Mouse (Mus musculus) intestine, embryonic 14.5 days (tissue): ENCODE results near the gene Tspyl1. TPM values are rescaled to one million over a fixed set of nuclear protein-coding genes. Genes with fewer than 3 reads are reported as not detected.

ENCODE experiments used
- ATAC-seq: fragments of 200-750 bp; cut with Nextera tagmentation; replicated peaks from 2 replicates; pipeline ENCODE4 v1.8.0; 2017; ENCODE audit warnings: low read depth, moderate number of reproducible peaks, moderate TSS enrichment, moderate library complexity; ENCODE audit not compliant: low FRiP score, low TSS enrichment
- DNase-seq: peaks from one replicate; pipeline ENCODE4 v3.0.0-alpha.2; 2018; ENCODE audit warnings: low spot score
- H3K27ac ChIP-seq: fragments of 300-500 bp; sonication (generic); 2 replicates; pipeline ENCODE4 v1.5.1; 2014; ENCODE audit warnings: low read depth, mild to moderate bottlenecking, control low read depth
- H3K27me3 ChIP-seq: fragments of 300-500 bp; sonication (generic); replicated peaks from 2 replicates; pipeline ENCODE4 v1.6.1; 2014; ENCODE audit warnings: low read length, control low read depth; ENCODE audit not compliant: control insufficient read depth, insufficient read depth
- H3K36me3 ChIP-seq: fragments of 300-500 bp; sonication (generic); 2 replicates; pipeline ENCODE4 v1.6.1; 2014; ENCODE audit warnings: low read length, control low read depth; ENCODE audit not compliant: control insufficient read depth, insufficient read depth
- H3K4me1 ChIP-seq: fragments of 300-500 bp; sonication (generic); replicated peaks from 2 replicates; pipeline ENCODE4 v1.6.1; 2014; ENCODE audit warnings: low read length, control low read depth, mixed read lengths; ENCODE audit not compliant: control insufficient read depth, insufficient read depth
- H3K4me2 ChIP-seq: fragments of 300-500 bp; sonication (generic); 2 replicates; pipeline ENCODE4 v1.6.1; 2014; ENCODE audit warnings: low read length
- H3K4me3 ChIP-seq: fragments of 300-500 bp; sonication (generic); 2 replicates; pipeline ENCODE4 v1.5.1; 2014; ENCODE audit warnings: low read depth, low read length, control low read depth, mixed read lengths
- H3K9ac ChIP-seq: fragments of 300-500 bp; sonication (generic); 2 replicates; pipeline ENCODE4 v1.6.1; 2014; ENCODE audit warnings: mild to moderate bottlenecking, low read length
- H3K9me3 ChIP-seq: fragments of 300-500 bp; sonication (generic); 2 replicates; pipeline ENCODE4 v1.6.1; 2016; ENCODE audit warnings: low read length, control low read depth; ENCODE audit not compliant: control insufficient read depth
- WGBS: fragments of 180-500 bp; shearing (Covaris S2); extraction: QIAGEN DNeasy Blood & Tissue Kit; methylation state at CpG from one replicate; pipeline ENCODE4 v1.1.7; 2014; 5-methylcytosine and 5-hydroxymethylcytosine counted together
- polyA plus RNA-seq: library from polyadenylated mRNA; unstranded; fragments of >200 nt; fragmentation: Nextera tagmentation; extraction: Ambion mirVana; gene quantifications from 2 replicates; pipeline ENCODE4 v1.2.1, GENCODE M21; 2014

Tspyl1 gene
- polyA plus RNA-seq: 41.1 and 48.3 TPM in 2 replicates

DNA sequence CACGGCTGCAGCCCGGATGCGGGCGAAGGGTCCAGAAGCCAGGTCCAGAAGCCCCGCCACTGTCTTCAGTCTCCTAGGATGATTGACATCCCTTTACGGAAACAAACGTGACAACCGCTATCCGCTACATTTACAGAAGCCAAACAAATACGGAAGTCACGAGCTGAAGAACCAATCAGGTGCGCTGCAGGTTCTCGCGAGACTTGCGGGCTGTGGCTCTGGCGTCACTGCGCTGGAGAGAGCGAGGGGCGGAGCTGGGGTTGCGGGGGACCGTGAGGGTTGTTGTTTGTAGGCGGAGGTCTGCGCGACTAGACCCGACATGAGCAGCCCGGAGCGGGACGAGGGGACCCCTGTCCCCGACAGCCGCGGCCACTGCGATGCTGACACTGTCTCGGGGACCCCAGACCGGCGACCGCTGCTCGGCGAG, at the start of gene Tspyl1:
TSS of gene Tspyl1 (plus strand) at position 229 of the 427 bp plus-strand sequence.
- Histone ChIP-seq H3K36me3 (peaks cover 4% of the 10 kb centered on the region; the same call in 1 of the 2 replicates), H3K27ac (peak within 1 kb of the TSS; percentile 75), H3K9ac (peak within 1 kb of the TSS; percentile 88), H3K9me3 (no peaks in the 10 kb centered on the region), H3K4me1 (peaks cover 18% of the 10 kb centered on the region), H3K4me2 (peak within 1 kb of the TSS; percentile 91), H3K4me3 (peak within 1 kb of the TSS; percentile 99), H3K27me3 (no peaks in the 10 kb centered on the region)
- peak; percentile 97 for ATAC-seq
- DNase-seq: peak; percentile 95
- WGBS: under 1% methylated on average over 38 of the region's 38 CpGs

DNA sequence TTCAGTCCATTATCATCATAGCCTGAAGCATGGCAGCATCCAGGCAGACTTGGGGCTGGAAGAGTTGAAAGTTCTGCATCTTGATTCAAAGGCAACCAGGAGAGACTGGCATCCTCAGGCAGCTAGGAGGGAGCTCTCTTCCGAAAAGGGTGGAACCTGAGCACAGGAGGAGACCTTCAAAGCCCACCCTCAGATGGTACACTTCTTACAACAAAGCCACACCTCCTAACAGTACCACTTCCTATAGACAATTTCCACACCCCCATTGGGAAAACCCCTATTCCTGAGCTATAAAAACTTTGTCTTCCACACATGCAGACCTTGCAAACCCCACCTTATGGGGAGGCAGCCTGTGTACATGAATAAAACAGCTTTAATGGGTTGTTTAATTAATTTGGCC, 48.6 kb upstream of the Tspyl1 start:
- ATAC-seq (no peak), DNase-seq (no peak)
- Histone ChIP-seq H3K9ac (no peak overlapping the region), H3K36me3 (no peaks in the 10 kb centered on the region), H3K4me2 (no peak overlapping the region), H3K4me1 (no peaks in the 10 kb centered on the region), H3K4me3 (no peak overlapping the region), H3K27ac (no peak overlapping the region), H3K9me3 (no peaks in the 10 kb centered on the region), H3K27me3 (no peaks in the 10 kb centered on the region)
- WGBS: 52% methylated on average over 1 of the region's 1 CpGs

DNA sequence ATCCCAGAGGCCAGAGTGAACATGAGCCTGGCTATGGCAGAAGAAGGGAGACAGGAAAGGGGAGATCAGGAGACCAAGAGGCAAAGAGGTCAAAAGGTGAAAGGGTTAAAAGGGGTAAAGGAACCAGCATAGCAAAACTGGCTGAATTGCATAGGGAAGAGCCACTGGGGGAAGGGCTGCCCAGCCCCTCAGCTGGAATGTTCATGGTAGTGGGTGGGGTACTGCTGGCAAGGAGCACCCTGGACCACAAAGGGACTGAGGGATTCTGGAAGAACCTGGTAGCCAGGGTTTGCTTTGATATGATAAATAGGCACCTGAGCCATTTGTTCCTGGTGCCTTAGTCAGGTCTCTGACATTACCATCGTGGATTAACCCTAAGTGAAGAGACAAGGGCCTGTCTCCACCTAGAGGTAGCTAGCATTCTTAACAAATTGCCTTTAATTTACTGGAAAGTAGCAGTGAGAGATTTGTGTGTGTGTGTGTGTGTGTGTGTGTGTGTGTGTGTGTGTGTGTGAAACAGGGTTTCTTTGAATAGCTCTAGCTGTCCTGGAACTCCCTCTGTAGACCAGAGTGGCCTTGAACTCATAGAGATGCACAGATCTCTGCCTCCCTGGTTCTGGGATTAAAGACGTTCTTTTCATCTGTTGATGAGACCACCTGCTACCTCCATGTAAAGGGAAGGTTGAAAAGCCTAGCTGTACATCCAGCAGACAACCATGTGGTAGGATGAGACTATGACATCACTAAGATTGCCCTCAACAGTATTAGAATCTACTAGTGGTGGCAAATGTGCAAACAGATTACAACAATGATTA, 47.9 kb upstream of the Tspyl1 start:
- no peak overlapping the region for H3K9ac ChIP-seq
- no peaks in the 10 kb centered on the region for H3K27me3 ChIP-seq
- 25% methylated on average over 2 of the region's 2 CpGs for WGBS
- H3K4me2 ChIP-seq: no peak overlapping the region
- DNase-seq (no peak), ATAC-seq (no peak)
- no peak overlapping the region for H3K27ac ChIP-seq
- H3K4me1 ChIP-seq: no peaks in the 10 kb centered on the region
- no peaks in the 10 kb centered on the region for H3K36me3 ChIP-seq
- H3K4me3 ChIP-seq: no peak overlapping the region
- H3K9me3 ChIP-seq: no peaks in the 10 kb centered on the region

DNA sequence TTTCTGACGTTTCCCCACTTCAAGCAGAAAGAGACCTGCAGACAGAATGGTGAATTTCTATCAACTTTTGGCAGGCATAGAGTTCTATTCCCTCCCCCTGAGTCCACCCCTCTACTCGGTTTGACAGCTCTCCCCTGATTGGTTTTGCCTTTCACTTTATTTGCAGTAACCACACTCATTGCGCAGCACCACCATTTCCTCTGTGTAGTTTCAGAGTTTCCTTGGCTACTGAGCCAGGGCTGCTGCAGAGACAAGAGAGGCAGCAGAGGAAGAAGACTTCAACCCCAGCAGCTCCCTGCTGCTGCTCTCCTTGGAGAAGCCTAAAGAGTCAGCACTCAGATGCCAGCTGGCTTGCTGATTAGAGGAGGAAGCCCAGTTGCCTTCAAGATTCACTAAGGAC, 46.6 kb upstream of the Tspyl1 start:
- H3K4me2 ChIP-seq: no peak overlapping the region
- H3K9ac ChIP-seq: no peak overlapping the region
- no peaks in the 10 kb centered on the region for H3K36me3 ChIP-seq
- H3K4me3 ChIP-seq: no peak overlapping the region
- no peaks in the 10 kb centered on the region for H3K4me1 ChIP-seq
- DNase-seq: no peak
- 38% methylated on average over 3 of the region's 3 CpGs for WGBS
- H3K9me3 ChIP-seq: no peaks in the 10 kb centered on the region
- H3K27me3 ChIP-seq: no peaks in the 10 kb centered on the region
- ATAC-seq: no peak
- no peak overlapping the region for H3K27ac ChIP-seq

DNA sequence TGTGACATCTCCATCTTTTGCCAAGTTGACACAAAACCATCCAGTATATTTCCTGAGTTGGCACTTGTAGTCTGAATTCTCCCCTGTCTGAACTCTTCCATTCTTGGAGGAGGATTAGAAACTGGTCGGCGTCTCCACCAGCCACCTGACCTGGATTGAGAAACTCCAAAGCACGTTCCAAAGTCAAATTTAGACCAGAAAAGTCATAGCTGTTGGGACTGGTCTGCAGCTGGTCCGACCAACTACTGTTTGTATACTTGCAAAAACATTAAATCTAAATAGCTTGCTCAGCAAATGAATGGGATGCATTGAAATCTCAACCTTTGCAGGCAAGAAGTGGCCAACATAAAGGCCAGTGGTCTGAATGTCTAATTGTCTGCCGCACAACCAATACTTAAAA, 45.4 kb upstream of the Tspyl1 start:
- Histone ChIP-seq H3K4me1 (no peaks in the 10 kb centered on the region), H3K9ac (no peak overlapping the region), H3K36me3 (no peaks in the 10 kb centered on the region), H3K4me2 (no peak overlapping the region), H3K4me3 (no peak overlapping the region), H3K27ac (no peak overlapping the region), H3K27me3 (no peaks in the 10 kb centered on the region), H3K9me3 (no peaks in the 10 kb centered on the region)
- ATAC-seq: no peak
- WGBS: 85% methylated on average over 5 of the region's 5 CpGs
- no peak for DNase-seq

DNA sequence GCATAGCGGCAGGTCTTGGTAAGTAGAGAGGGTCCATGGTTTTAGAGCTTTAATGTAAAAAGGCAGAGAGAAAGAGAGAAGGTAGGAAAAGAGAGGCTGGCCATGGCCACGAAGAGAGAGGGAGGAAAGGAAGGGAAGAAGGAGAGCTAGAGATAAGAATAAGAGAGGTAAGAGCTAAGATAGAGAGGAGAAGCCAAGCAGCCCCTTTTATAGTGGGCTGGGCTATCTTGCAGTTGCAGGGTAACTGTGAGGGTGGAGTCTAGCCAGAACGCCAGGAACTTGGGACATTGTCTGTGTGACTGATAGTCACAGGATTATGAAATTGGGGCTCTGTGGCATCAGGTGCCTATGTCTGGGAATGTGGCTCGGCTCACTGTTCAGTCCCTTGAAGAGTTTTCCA, 43.5 kb upstream of the Tspyl1 start:
- Histone ChIP-seq H3K4me2 (no peak overlapping the region), H3K9ac (no peak overlapping the region), H3K9me3 (no peaks in the 10 kb centered on the region), H3K4me3 (no peak overlapping the region), H3K27me3 (no peaks in the 10 kb centered on the region), H3K36me3 (no peaks in the 10 kb centered on the region), H3K27ac (no peak overlapping the region), H3K4me1 (no peaks in the 10 kb centered on the region)
- no peak for DNase-seq
- WGBS: 72% methylated on average over 4 of the region's 4 CpGs
- ATAC-seq: no peak

DNA sequence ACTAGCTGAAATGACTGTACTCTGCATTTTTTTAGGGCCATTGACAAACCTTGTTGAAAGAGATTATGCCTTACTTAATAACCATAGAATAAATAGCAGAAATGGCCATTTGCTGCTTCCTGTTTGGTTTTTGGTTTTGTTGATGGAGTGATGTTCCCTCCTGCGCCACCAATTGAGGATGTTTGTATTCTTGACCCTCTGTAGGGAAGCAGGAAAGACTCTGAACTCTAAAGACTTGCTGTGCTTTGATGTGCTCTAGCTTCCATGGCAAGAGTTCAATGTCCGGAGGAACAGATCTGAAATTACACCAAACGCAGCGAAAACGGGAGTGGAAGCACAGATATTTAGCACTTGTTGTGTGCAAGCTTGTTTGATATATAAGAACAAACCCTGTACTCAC, 37.2 kb upstream of the Tspyl1 start:
- 0 out of 2 replicates have a peak, but pooled peaks cover 4% of the 10 kb centered on the region for H3K4me1 ChIP-seq
- no peaks in the 10 kb centered on the region for H3K36me3 ChIP-seq
- ATAC-seq: no peak
- H3K27me3 ChIP-seq: no peaks in the 10 kb centered on the region
- no peak overlapping the region for H3K4me3 ChIP-seq
- WGBS: 76% methylated on average over 5 of the region's 5 CpGs
- no peak for DNase-seq
- H3K9ac ChIP-seq: no peak overlapping the region
- no peak overlapping the region for H3K27ac ChIP-seq
- H3K4me2 ChIP-seq: no peak overlapping the region
- no peaks in the 10 kb centered on the region for H3K9me3 ChIP-seq

DNA sequence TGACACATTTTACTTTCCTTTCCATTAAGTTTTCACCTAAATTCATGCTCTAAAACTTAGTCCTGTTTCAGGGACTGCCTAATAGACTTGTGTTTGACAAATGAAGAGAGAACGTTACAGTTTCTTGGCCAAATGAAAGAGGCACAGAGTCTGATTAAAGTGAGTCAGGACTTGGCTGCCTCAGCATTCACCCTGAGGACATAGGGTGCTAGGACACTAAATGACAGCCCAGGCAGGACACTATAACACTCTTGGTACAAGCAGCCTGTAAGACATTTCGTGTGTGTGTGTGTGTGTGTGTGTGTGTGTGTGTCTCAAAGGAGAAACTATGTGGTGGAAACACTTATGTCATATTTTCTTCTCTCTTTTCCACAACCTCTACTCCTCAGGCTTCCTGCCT, 35.9 kb upstream of the Tspyl1 start:
- Histone ChIP-seq H3K4me1 (0 out of 2 replicates have a peak, but pooled peaks cover 4% of the 10 kb centered on the region), H3K4me3 (no peak overlapping the region), H3K9ac (no peak overlapping the region), H3K36me3 (no peaks in the 10 kb centered on the region), H3K4me2 (no peak overlapping the region), H3K27ac (no peak overlapping the region), H3K9me3 (no peaks in the 10 kb centered on the region), H3K27me3 (no peaks in the 10 kb centered on the region)
- ATAC-seq (no peak), DNase-seq (no peak)
- WGBS: 75% methylated on average over 2 of the region's 2 CpGs

DNA sequence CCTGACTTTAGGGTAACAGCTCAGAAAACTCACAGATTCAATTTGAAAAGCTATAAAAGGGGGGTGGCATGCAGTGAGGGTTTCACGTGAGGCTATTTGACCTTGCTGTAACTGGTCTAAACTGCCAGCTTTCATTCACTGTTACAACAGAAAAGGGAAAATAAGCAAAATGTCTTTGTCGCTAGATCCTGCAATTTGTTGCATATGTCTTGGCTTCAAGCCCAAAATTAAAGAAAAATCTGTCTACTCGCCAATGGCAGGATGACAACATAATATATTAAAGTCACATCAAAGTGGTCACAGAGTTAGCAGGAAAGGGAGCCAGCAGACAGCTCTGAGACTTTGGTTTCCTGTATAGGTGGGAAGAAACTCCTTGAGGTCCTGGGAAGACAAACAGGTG, 34.2 kb upstream of the Tspyl1 start:
- 35% methylated on average over 3 of the region's 3 CpGs for WGBS
- H3K9me3 ChIP-seq: no peaks in the 10 kb centered on the region
- no peak overlapping the region for H3K9ac ChIP-seq
- no peaks in the 10 kb centered on the region for H3K36me3 ChIP-seq
- H3K4me1 ChIP-seq: 0 out of 2 replicates have a peak, but pooled peaks cover 4% of the 10 kb centered on the region
- ATAC-seq: no peak
- no peak overlapping the region for H3K4me2 ChIP-seq
- no peaks in the 10 kb centered on the region for H3K27me3 ChIP-seq
- no peak overlapping the region for H3K4me3 ChIP-seq
- H3K27ac ChIP-seq: no peak overlapping the region
- no peak for DNase-seq
